Mouse (Mus musculus): ENCODE data around the gene Tmem242.

The Tmem242 gene

DNA sequence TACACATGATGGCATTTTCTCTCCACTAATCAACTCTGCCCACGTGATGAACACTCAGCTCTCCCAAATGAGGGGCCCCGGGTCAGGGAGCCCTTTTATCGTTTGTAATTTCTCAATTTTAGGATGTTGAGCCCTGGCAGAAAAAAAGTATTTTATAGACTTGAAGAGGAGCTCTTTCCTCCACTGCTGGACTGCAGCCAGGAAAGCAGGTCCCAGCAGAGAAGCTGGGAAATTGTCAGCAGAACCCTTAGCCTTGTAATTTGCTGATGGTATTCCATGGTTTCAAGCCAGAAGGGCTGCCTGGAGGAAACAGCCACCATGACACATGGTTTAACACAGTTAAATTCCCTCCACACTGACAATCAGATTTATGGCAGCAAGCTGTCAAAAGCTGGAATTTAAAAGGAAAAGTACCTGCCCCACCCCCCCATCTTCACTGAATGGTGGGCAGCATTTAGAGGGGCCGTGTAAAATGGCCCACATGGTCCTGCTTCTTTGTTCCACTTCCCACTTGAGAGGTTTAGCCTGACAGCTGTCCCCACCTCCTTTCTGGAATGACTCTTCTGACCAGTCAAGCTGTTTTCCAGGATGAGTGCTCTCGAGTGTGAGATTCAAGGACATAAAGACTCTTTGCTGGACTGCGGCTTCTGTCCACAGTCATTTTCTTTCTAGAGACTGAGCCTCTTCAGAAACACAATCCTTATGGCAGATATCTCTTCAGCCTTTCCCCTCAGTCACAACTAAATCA lies 20.1 kb downstream of the Tmem242 start:
- in situ Hi-C loops (cut with MboI; ENCODE audit: low pct_unique_long_range_greater_than_20kb in 1 of 2, low sequenced_read_pairs in 2 of 2, unreplicated experiment in 1 of 2): no loop called here

DNA sequence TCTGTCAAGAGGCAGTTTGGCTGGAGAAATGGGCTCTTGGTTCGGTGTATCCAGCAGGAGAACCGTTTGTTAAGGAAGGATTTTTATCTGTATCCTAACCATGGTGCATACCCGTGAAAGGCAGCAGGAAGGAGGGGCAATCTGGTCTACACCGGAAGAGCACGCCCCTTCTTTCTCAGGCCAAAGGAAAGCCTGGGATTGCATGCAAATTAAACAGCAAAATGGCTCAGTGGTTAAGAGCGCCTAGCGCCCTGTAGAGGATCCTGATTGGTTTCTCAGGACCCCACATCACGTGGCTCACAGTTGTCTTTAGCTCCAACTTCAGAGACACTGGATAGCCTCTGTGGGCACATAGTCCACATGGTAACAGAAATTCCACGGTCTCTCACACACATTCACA lies 21.0 kb downstream of the Tmem242 start:
- in situ Hi-C loops (cut with MboI; ENCODE audit: low pct_unique_long_range_greater_than_20kb in 1 of 2, low sequenced_read_pairs in 2 of 2, unreplicated experiment in 1 of 2): no loop called here

DNA sequence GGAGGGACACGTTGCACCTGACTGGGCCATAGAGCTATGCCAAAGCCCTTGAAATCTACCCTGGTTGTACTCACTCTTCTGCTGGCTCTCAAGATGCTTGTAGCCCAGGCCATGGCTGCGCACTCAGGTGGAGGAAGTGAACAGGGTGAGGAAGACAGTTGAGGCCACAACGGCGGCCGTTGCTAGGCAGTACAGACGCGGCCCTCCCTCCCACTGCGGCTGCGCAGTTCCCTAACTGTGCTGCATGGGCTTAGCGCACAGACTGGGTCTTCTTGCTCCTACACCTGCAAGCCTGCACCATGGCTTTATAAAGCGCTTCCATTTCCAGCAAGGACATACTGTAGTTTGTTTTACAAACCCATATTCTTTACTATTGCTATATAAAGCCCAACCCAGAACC lies 21.5 kb downstream of the Tmem242 start, which contains the start of gene Ldhal6b:
Gene Ldhal6b (minus strand): TSS at position 223 of the 400 bp plus-strand sequence.
- in situ Hi-C loops (cut with MboI; ENCODE audit: low pct_unique_long_range_greater_than_20kb in 1 of 2, low sequenced_read_pairs in 2 of 2, unreplicated experiment in 1 of 2): no loop called here

DNA sequence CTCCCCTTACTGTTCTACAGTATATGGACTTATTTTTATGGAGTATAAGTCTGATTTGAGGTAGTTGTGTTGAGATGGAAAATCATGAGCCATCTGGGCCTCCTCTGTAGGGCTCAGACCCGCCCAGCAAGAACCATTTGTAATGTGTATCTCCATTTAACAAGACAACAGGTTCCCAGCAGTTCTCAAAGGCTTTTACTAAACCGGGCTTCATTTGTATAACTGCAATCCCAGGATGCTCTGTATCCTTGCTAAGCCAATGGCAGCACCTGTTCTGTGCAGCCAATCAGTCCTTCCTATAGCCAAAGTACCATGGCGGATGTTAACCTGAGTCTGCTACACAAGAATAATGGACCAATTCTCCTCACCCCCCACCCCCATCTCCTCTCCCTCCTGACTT lies 23.5 kb downstream of the Tmem242 start:
- in situ Hi-C loops (cut with MboI; ENCODE audit: low pct_unique_long_range_greater_than_20kb in 1 of 2, low sequenced_read_pairs in 2 of 2, unreplicated experiment in 1 of 2): no loop called here

DNA sequence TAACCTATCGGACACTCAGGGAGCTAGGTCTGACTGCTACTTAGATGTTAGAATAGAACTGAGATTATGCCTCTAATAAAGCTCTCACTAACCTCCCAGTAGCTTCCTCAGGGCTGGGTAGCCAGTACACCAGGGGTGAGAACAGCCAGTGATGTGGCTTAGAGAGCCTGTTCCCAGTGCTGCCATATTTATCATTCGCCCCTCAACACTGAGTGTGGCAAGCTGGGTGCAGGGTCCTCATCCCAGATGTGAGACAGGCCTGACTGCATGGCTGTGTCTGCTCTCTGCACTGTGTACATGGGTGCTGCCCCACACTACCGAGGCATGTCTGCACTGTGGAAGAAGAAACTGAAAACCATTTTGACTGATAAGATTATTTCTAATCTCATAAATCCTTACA lies 26.0 kb downstream of the Tmem242 start:
- in situ Hi-C loops (cut with MboI; ENCODE audit: low pct_unique_long_range_greater_than_20kb in 1 of 2, low sequenced_read_pairs in 2 of 2, unreplicated experiment in 1 of 2): no loop called here

DNA sequence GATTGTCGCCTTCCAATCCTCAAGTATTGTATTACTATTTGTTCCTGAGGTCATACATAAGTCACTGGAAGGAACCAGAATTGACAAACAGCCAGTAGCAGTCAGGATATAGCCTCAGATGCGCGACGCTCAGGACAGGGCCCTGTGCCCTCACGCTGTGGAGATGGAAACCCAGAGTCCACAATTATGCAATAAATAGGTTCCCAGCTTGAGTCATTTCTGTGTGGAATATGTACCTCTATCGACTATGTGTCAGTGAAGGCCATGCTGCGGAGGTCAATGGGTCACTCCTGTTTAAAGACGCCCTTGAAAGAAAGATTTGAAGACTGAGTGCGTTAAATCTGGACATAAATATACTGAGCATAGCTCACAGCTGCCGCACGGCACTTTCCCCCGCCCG lies 26.7 kb downstream of the Tmem242 start:
- in situ Hi-C loops (cut with MboI; ENCODE audit: low pct_unique_long_range_greater_than_20kb in 1 of 2, low sequenced_read_pairs in 2 of 2, unreplicated experiment in 1 of 2): no loop called here

DNA sequence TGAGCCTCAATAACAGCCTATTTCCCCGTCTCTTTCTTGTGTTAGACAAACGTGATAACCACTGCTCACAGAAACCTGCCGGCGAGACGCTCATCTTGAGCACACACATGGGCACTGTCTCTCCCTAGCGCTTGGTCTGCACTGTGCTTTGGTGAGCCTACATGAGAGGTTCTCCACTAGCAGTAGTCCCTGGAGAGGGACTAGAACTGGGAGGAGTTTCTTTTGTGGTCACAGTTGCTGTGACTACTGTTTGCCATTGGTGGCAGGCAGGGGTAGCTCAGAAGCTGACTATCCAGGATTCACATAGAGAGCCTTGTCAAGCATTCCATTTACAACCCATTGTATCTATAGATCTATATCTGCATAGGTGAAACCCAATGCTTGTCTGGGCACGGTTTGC lies 27.3 kb downstream of the Tmem242 start:
- in situ Hi-C loops (cut with MboI; ENCODE audit: low pct_unique_long_range_greater_than_20kb in 1 of 2, low sequenced_read_pairs in 2 of 2, unreplicated experiment in 1 of 2): no loop called here

DNA sequence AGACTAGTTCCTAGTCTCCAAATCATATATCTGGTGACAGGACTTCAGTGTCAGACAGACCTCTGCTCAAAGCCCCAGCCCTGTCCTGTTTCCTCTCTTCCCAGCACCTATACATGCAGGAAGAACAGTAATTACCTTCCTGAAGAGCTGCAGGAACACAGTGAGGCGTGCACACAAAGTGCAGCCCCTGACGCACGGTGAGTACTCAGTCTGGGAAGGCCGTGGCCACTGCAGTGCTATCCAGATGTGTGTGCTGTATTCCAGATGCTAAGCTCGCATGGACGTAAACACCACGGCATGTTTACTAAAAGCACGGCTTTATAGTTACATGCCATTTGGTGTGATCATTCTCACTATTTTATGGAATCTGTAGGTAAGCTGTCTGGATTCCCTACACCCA lies 27.8 kb downstream of the Tmem242 start:
- in situ Hi-C loops (cut with MboI; ENCODE audit: low pct_unique_long_range_greater_than_20kb in 1 of 2, low sequenced_read_pairs in 2 of 2, unreplicated experiment in 1 of 2): no loop called here

DNA sequence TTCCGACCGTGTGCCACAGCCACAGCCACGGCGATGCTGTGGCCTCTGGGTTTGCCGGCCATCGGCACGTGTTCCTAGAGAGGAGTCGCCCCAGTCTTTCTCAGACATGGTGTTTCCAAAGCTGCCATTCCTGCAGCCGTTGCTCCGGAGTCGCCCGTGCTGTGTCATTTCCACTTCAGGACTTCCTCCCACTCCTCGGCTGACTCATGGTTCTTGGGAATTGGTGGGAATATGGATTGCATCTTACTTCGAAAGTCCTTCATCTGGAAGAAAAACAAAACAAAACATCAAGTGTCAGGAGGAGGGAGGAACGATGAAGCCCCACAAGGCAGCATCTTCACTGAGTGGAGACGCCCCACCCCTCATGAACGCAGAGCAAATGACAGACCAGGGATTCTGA lies 28.9 kb downstream of the Tmem242 start:
- in situ Hi-C loops (cut with MboI; ENCODE audit: low pct_unique_long_range_greater_than_20kb in 1 of 2, low sequenced_read_pairs in 2 of 2, unreplicated experiment in 1 of 2): no loop called here

DNA sequence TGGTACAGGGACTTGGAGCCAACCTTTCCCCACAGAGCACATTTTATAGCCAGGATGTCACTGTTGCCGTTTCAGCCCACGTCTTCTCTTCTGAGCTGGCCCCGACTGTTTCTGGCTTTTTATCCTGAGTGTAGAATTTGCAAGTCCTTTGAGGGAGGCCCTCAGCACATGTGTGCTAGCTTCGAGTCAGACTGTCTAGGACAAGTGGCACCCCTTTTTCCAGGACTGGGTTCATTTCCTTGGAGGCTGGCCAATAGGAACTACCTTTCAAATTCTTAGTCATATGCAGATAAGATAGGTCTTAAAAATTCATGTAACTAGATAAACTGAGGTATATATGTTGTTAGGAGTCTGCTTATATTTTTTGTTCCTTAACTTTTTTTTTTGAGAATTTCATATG lies 29.7 kb downstream of the Tmem242 start:
- in situ Hi-C loops (cut with MboI; ENCODE audit: low pct_unique_long_range_greater_than_20kb in 1 of 2, low sequenced_read_pairs in 2 of 2, unreplicated experiment in 1 of 2): no loop called here

DNA sequence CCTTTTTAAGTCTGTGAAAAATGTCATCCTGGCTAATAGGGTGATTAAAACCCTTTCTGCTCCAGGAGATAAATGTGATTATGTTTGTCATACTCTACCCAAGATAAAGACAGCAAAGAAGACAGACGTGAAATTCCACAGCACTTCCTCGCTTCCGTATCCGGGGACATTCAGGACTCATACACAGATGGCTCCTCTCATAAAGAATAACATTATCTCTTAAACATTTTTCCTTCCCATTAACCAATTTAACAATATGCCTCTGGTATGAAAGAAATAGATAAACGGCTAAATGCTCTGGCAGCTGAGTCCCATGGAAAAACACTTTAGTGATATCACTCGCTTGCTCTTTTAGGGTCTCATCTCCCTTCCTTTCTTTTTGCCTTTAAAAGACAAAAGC lies 33.0 kb downstream of the Tmem242 start:
- in situ Hi-C loops (cut with MboI; ENCODE audit: low pct_unique_long_range_greater_than_20kb in 1 of 2, low sequenced_read_pairs in 2 of 2, unreplicated experiment in 1 of 2): no loop called here

DNA sequence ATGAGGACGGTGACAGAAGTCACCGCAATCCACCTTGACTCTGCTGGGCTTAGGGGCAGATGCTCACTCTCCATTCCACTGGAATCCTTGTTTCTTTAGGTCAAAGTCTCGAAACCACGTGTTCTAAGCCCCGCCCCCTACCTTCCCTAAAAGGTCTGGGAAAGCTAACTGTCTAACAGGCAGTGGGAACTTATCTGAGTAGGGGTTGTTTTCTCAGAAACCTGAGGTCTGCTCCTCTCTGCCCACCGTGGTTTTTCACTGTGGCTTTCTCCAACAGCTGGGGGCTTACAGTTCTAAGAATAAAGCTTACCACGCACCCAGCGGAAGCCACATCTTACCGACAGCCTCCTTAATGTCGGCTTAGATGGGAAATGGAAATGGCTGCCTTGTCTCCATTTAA lies 33.5 kb downstream of the Tmem242 start:
- in situ Hi-C loops (cut with MboI; ENCODE audit: low pct_unique_long_range_greater_than_20kb in 1 of 2, low sequenced_read_pairs in 2 of 2, unreplicated experiment in 1 of 2): no loop called here

DNA sequence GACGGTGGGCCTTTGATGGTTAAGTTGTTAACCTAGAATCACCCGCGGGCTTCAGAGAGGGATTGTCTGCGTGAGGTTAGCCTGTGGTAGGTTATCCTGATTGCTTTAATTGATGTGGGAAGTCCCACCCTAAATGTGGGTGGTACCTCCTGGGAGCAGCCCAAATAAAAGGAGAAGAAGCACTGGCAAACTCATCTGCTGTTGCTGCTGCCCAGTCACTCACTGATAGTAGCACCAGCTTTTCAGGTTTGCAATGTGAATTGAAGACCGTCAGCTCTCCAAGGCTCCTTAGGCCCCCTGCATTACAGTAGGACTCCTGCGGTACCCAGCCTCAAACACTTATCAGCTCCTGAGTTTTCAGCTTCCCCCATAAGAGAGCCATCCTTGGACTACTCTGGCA lies 36.2 kb downstream of the Tmem242 start:
- in situ Hi-C loops (cut with MboI; ENCODE audit: low pct_unique_long_range_greater_than_20kb in 1 of 2, low sequenced_read_pairs in 2 of 2, unreplicated experiment in 1 of 2): no loop called here

DNA sequence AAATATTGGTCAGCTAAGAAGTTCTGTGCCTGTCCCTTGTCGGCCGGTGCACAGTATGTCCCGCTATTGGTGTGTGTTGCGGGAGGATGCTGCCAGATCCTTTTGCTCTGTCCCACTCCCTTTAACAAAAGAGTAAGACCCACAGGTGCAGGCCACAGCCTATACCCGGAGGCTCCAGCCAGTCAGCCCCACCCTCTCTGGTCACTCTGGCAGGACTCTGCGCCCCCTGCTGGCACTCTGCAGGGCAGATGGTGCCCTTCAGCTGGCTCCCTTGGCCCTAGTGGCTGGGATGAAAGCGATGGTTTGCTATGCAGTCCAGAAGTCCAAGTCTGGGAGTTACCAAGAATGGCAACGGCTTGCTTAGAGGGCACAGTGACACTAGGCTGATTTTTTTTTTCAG lies 37.4 kb downstream of the Tmem242 start:
- in situ Hi-C loops (cut with MboI; ENCODE audit: low pct_unique_long_range_greater_than_20kb in 1 of 2, low sequenced_read_pairs in 2 of 2, unreplicated experiment in 1 of 2): no loop called here

DNA sequence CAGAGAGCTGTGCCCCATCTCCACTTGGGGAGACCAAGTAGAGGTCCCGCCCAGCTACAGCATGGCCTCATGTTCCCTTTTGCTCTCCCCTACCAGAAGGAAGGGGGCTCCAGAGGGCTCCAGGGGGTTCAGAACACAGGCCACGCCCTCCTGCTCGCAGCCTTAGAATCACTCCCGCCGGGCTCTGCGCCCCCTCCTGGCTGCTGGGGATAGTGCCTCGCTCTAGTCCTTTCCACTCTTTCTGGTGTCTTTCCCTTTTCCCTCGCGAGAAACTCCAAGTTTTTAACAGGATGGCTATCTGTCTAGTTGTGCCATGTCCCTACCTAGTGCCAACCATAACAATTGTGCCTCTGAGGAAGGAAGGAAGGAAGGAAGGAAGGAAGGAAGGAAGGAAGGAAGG lies 38.0 kb downstream of the Tmem242 start:
- in situ Hi-C loops (cut with MboI; ENCODE audit: low pct_unique_long_range_greater_than_20kb in 1 of 2, low sequenced_read_pairs in 2 of 2, unreplicated experiment in 1 of 2): no loop called here

DNA sequence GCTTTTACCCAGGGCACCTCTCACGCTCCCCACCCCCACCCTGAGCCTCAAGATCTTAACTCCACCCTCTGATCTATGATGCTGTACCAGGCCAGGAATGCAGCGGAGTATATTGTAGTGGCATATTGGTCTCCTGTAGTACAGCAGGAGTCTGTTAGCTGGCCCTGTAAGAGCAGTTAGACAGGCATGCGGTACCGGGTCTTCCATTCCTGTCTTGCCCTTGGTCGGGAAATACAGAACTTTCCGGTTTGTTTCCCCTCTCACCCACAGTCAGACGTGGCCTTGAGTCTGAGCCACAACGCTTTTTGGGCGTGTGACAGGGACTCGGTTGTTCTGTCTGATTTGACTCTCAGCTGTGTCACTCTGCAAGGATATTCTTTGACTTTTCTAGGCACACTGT lies 38.8 kb downstream of the Tmem242 start:
- in situ Hi-C loops (cut with MboI; ENCODE audit: low pct_unique_long_range_greater_than_20kb in 1 of 2, low sequenced_read_pairs in 2 of 2, unreplicated experiment in 1 of 2): no loop called here

DNA sequence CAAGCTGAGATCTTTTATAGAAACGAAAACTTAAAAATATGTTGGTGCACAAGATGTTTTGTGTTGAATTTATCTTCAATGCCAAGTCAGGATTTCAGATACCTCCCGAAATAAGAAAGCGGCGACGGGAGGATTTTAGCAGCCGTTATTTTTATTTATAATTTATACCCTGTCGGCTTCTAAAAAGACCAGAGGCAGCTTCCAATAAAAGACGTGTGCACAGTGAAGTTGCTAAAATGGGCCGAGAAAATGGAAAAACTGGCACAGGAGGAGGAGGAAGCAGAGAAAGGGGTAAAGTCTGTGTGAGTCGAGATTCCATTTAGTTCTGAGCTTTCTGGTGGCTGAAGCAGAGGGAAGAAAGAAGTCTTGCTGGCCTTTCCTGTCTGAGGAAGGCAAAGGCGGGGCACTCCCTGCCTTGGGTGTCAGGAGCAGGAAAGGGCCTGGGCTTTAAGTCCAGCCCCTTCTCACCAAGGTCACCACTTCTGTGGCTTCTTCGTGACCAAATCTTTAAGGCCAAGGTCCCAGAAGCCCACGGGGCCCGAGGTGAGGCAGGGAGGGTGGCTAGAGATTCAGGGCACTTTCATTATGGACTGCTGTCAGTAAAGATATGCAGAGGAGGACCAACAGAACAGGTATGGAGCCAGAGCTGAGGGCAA lies 39.5 kb downstream of the Tmem242 start:
- in situ Hi-C loops (cut with MboI; ENCODE audit: low pct_unique_long_range_greater_than_20kb in 1 of 2, low sequenced_read_pairs in 2 of 2, unreplicated experiment in 1 of 2): no loop called here

DNA sequence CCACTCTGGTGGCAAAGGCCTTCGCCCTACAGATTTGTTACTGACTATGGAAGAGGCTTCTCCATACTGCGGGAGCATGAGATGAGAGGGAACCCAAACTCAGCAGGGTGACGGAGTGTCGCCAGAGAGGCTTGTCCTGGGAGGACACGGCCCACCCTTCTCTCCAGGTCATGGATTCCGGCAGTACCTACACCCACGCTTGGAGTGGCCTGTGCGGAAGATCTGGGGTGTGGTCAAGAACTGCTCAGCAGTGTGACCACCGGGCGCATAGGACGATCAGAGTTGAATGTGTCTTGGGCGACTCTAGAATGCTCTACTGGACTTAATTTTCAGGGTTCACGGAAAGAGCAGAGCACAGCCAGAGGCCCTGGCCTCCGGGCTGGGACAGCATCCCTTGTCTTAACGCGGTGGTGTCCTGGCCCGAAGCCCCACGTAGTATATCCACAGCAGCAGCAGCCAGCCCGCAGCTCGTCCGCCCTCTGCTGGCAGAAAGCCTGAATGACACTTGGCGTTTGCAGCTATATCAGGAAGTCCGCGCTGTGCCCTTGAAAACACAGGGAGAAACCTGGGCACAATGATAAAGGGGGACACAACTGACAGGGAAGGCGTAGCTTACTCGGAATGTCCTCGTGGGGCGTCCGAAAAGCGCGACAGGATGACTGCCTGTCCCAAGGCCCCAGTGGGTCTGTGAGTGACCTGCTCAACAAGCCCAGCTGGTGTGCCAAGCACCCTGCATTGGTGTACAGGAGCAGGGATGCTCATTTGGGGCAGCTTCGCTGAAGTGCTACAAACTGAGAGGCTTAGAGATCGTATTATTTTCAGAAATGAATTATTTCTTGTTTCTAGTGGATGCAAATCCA lies 42.7 kb downstream of the Tmem242 start:
- in situ Hi-C loops (cut with MboI; ENCODE audit: low pct_unique_long_range_greater_than_20kb in 1 of 2, low sequenced_read_pairs in 2 of 2, unreplicated experiment in 1 of 2): loop anchor here (5.0 to 10.0 kb wide), 3 partner anchors 63 to 333 kb away; no protein-coding TSS in a partner anchor

DNA sequence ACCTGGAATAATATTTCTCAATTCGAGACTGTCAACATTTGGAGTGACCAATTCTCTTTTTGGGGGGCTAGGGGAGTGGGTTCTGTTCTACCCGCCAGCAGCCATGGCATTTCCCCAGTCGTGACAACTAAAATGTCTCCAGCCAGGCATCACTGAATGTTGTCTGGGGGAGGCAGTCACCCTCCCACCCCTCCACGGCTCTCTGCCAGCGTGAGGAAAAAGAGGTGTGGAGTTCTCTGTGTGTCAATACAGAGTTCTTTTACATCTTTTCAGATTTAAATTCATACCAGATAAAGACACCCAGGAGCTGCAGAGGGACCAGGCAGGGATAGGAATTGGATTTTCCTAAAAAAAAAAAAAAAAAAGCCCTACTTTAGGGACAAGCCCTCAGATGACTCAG lies 43.8 kb downstream of the Tmem242 start:
- in situ Hi-C loops (cut with MboI; ENCODE audit: low pct_unique_long_range_greater_than_20kb in 1 of 2, low sequenced_read_pairs in 2 of 2, unreplicated experiment in 1 of 2): loop anchor here (5.0 to 10.0 kb wide), 3 partner anchors 61 to 331 kb away; no protein-coding TSS in a partner anchor

Data from mouse embryonic stem cell (cell line).